Mouse (Mus musculus): ENCODE measurements around the gene Qsox2.

The Qsox2 gene

DNA sequence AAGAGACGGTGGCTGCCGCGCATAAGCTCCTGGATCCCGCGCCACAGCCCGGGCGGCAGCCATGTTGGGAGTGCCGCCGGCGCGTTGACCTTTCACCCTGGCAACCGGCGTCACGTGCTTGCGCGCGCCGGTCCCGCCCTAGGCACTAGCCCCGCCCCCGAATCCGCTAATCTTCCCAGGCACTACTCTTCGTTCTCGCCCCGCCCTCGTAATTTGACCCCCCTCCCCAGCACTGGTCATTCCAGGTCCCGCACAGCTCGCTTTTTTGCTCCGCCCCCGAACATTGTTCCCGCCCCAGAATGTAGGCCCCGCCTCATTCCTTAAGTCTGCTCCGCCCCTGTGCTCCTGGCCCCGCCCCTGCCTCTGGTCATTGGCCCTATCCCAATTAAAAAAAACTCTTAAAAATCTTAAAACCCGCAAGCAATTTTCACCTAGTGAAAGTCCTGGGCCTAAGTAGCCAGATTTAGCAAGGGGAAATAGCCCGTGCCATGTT lies at the start of gene Qsox2:
Gene Qsox2 (minus strand): TSS at position 236 of the 493 bp plus-strand sequence.
- DNase-seq, result peak; percentile 93 to 95

DNA sequence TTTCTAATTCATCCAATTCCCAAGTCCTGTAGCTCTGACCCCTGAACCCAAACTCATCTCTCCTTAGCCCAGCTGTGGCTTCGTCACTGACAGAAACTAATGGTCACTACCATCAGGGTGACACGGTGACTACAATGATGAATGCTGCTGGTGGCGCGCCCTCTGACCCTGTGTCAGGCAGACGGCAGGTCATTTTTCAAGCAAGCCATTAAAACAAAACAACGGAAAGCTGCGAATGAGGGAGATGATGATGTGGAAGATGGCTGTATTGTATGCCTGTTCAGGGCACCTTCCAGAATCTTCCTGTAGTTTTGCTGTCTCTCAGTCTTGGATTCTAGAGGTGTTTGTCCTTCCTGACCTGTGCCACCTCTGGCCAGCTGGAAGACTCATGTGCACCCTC lies 49.1 kb upstream of the Qsox2 start:
- DNase-seq, result no peak

DNA sequence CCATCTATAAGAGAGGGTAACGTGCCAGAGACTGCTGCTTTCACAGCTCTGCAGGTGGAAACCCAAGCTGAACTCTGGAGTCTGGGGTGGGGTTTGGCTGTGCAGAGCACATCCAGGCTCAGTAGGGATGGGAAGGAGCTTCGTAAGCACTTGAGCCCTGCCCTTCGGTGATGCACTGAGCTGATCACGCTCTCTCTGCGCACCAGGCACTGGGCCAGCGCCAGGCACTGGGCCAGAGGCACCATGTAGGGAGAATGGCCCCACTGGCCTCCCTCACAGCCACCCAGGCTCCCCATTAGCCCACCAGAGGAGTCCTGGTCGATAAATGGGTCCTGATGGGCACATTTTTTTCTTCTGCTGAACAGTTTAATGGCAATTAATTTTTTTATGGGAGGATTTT lies 48.5 kb upstream of the Qsox2 start:
- peak; percentile 83 to 88 for DNase-seq

DNA sequence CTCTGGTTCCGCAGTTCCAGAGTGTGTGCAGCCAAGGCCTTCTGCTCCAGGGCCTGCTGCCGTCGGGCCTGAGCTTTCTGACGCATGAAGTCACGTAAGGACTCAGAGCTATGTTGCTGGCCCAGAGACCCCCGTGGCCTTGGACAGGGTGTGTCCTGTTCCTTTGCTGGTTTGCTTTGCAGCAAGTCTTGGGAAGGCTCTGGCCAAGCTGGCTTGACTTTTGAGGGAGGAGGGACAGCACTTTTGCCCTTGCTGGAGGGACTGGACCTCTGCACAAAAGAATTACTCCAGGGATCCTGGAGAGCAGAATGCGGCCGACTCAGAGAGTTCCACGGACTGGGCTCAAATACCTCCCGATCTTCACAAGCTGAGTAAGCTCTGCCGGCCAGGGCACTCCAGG lies 43.3 kb upstream of the Qsox2 start:
- no peak for DNase-seq

DNA sequence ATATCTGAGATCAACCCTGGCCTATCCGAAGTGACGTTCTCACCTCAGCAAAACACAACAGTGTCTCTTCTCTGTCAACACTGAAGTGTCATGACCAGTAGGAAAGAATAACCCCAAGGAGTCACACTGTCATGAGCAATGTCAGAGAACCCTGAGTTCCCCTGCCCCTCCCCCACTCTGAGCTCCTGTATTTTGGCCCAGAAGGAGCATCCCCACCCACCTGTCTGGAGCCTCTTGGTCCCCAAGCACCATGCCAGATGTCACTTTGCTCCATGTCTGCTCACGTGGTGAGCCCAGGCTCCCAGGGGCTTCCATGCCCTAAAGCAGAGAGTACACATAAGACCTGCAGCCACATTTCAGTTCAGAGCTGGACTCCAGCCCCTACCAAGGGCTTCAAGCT lies 42.4 kb upstream of the Qsox2 start:
- DNase-seq, result peak in 1 of 2 experiments; percentile 39

DNA sequence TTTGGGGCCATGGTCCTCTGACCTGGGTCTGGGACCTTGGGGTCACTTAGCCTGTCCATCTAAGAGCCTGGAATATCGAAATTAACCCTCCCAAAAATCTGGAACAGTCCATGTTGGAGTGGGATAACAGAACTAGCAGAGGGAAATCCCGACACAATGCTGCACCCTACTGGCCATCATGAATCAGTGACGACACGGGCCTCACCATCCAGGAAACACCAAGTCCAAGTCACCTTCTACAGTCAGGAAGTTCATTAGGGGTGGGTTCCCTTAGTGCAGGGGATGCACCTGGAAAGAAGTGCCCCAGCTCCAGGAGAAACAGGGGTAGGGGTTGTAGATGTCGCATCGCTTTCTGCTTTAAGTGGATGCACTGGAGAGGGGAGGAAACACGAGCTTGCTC lies 36.3 kb upstream of the Qsox2 start:
- DNase-seq, result peak; percentile 89

DNA sequence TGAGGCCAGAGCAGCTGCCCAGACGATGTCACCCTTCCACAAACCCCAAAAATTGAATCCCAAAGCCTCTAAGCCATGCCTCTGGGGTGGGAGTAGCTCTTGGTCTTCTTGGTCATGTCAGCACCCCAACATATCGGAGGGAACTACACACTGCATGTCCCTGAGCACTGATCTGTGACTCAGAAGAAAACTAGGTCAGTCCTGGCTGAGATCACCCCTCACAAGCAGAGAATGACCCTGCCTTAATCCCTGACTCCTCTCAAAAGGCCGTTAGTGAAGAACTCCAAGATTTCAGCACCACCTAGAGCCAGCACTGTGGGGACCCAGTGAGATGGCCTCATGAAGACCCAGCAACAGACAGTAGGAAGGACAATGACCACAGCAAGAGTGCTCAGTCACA lies 30.9 kb upstream of the Qsox2 start:
- DNase-seq, result no peak

DNA sequence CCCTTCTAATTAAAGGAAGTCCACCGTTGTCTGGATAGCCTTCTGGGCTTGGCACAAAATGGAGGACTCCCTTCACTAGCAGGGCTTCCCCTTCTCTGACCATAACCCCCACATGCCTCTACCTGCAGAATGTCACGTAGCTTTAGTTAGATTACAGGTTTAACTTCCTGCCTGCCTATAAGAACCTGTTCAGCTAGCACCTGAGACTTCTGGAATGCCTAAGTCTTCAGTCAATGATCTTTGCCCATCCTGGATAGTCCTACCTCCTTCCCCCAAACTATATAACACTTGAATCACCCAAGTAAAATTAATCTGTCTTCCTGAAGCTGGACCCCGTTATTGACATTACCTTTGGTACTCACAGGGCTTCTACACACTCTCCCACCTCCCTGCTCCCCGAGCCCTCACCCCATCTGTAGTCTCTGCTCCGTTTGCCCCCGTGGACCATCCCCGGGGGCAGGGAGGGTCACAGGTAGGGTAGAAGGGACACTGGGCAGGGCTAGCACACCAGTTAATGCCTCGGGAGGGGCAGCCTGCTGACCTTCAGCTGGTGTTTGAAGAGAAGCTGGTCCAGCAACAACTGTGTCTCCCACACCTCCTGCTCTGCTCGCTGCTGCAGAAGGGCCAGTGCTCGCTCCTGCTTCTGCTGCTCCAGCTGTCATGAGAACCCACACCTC lies 28.9 kb upstream of the Qsox2 start:
- DNase-seq, result no peak

DNA sequence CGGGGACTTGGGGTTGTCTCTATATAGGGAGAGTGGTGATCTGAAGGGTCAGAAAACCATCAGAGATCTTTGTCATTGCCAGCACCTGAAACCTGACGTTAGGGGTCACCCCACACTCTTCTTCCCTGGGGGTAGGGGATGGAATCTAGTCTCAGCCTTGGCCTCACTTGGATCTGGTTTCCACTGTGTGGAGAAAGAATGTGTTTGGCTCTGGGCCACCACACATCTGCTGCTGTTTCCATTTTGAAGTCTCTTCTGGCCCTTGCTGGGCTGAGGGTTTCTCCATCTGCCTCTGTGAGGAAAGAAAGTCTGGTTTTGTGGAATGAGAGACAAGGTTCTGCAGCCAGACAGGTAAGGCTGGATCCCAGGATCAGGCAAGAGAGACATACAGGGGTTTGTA lies 27.8 kb upstream of the Qsox2 start:
- DNase-seq, result no peak

DNA sequence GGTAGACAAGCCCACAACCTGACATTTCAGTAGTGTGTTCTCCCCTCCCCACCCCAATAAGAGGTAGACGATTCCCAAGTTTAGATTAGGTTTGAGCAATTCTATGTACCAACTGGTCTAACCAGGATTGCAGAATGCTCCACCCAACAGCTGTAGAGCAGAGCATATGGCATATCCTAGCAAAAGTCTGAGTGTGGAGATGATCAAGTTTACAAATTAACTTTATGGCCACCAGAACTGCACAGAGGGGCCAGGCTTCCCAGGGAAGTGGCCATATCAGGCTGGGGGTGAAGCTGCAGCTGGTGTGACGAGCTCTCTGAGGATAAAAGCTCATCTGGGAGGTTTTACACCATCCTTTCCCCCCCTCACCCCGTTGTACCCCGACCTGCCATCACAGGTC lies 27.3 kb upstream of the Qsox2 start:
- no peak for DNase-seq

DNA sequence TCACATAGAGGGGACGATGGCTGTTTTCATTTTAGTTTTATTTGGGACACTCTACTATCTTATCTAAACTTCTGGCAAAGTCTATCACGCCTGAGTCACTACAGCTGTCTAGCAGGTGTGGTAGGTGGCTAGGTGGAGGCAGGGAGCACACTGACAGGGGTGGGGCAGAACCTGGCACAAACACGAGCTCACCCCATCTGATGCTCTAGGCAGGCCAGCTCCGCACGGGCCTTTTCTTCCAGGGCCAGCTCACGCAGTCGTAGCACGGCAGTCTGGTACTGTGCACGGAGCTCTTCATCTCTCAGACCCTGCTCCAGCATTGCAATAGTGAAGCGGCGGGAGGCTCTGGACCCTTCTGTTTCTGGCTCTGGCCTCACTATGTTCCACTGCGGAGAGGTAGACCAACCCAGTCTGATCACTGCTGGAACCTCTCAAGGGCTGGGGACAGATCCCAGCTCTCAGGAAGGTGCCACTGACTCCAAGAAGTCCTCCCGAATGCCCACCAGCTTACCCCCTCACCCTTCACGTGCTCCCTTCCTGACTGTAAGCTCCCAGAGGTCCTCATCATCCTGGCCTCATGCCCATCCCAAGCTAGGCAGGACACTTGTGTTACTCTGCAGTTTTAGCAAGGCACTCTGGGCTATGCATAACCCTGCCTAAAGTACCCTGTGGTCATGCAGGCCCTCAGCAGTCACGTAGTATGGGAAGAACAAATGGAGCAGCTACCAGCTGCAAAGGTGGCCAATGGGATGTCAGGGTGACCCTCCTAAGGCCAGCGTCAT lies 20.2 kb upstream of the Qsox2 start:
- DNase-seq, result no peak

DNA sequence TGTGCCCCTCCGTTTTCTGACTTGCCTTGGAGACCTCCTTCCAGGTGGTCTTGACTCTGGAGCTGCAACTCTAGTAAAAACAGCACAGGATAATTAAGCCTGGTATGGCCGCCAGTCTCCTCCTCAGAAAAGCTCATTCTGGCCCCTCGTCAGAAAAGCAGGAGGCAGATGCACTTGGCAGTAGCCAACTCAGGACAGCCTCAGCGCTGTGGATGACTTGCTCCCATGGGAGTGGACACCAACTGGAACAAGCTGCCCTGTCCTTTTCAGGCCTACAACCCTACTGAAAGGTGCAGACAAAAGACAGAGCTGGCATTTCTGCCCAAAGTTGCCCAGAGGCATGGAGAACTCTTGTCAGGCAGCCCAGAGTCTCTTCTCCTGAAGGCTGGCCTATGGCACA lies 17.5 kb upstream of the Qsox2 start:
- peak; percentile 59 to 63 for DNase-seq

DNA sequence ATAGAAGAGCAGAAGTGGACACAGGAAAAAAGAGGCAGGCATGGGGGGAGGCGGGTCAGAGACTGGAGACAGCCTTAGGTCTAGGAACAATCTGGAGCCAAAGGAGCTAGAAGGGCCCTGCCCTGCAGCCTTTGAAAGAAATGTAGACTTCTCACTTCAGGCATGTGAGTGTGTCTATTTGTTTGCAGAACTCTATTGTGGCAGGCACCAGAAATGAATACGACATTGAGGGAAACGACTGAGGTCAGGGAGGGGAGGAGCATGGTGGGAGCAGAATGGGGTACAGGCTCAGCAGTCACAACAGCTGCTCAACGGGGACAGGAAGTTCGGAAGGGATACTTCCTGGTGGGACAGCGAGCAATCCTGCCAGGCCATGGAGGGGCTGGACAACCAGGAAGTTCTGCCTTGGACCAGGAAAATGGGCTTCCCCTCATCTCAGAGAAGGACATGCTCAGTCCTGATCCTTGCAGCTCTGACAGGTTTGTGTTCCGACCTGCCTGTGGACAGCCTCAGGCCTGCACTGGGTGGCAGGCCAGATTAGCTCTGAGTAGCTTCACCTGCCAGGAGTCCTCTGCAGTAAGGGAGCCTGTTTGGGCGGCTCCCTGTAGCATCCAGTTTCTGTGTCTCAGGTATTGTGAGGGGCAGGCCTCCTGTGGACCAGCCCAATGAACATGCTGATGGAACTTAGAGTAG lies 15.3 kb upstream of the Qsox2 start:
- DNase-seq, result no peak

DNA sequence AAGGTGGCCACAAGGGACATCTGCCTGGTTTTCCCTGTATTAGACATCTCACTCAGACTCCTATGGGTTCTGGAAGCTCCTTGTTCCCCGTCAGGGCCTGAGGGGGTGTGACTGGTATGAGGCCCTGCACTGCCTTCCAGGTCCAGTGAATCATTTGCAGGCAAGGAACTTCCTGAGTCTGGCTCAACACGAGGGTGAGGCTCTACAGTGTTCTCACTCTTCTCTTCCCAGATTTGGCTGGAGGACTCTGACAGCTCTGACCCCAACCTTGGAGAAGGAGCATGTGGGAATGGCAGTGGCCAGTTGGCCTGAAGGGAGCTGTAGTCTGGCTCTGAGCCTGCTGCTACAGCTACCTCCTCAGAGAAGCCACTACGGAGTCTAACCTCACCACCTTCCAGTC lies 10.2 kb upstream of the Qsox2 start:
- DNase-seq, result peak; percentile 21 to 33

DNA sequence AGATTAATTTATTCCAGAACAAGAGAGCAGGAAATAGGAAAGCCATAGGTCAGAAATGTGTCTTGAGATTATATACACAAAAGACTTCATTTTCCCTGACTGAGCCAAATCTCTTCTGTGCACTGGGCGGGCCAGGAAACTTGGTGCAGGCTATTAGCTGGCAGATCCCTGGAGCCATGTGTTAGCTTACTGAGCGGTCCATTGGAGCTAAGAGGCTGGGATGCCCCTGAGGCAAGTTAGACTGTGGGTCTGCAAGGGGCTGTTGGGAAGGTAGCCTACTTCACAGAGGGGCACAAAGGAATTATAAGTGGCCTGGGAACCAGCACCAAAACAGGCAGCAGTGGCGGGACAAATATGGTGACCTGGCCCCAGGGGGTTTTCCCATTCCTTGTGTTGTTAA lies 3.5 kb upstream of the Qsox2 start:
- DNase-seq, result no peak

DNA sequence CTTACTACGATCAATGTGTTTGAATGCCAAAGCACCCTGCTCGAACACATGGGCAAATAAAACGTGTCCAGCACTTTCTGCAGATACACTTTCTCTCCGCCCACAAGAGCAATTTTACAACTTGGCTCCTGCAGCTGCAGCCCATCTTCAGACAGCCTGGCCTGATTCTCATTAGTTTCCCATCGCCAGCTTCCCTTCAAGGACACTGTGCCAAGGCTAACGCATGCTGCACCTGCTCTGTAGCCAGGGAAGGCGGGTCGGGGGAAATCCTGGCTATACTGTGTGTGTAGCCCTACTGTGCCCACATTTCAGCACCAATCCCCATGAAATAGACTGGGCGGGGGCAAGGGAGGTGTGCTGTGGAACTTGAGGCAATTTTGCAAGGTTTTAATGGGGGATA lies 3.0 kb upstream of the Qsox2 start:
- DNase-seq, result peak; percentile 61 to 67

DNA sequence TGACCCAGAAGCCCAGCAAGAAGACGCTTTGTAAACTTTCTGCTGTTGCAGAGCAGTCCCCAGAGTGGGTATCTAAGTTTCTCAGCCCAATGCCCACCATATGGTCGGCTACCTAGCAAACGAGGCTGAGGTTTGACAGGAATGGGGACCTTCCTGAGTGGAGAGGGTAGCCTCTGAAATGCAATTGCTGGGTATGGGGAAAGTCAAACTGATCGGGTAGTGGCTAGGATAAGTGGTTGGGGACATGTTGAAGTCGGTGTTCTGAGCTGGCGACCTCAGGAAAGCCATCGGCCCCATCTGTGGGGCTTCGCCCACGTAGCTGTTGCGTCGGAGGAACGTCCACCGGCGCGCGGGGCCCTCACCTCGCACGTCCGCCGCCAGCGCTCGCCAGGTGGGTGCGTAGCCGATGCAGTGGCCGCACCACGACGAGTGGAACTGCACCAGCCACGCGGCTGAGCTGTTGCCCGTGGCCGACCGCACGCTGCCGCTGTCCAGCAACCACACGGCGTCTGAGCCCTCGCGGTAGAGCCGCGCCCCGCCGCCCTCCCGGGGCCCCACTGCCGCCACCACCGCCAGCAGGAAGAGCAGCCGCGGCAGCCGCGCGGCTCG lies 540 bp downstream of the Qsox2 start:
- peak in 1 of 2 experiments; percentile 68 for DNase-seq

DNA sequence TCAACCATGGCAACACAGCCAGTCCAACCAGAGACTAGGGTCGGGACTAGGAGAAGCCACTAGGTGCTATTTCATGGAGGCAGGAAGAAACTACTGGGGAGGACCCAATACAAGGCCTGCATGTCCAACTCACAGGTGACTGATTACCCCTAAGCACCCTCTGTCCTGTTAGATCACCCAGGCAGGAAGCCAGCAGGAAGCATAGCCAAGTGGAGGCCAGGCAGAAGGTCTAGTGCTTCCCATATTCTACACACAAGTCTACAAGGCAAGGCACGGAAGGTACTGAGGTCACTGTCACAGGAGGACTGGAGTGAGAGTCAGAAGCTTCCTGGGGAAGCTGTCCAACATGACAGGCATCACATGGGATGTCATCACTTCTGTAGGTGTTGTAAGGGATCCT lies 2.6 kb downstream of the Qsox2 start:
- no peak for DNase-seq

DNA sequence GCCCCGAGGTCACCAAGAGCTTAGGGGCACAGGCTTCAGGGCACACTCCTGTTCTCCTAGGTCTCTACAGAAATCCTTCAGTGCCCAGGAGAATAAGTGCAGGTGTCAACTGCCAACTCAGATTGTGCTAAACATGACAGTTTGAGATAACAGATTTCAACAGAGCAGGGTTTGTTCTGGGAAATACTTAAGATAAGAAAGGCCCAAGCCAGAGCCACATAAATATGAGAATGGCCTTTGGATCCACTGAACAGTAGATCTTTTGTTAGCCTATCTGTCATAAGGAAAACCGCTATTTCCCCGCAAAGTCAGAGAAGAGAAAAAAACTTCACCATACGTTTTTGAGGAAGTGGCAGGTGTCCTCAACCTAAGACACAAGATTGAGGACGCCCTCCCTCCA lies 3.1 kb downstream of the Qsox2 start:
- no peak for DNase-seq

DNA sequence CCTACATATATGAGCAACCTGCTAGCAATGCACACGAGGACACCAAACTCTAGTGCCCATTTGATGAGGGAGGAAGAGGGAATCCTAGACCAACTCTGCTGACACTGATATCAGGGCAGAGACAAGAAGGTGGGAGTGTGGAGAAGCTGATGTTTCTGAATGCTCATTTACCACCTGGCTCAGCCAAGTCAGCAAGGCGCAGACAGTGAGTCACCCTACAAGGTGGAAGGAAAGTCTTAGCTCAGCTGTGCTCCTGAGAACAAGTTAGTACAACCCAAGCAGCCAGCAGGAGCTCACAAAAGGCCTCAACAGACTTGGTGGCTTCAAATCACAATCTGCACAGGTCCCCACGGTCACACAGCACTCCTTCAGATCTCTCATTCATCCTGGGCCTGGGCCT lies 6.0 kb downstream of the Qsox2 start:
- DNase-seq, result no peak

DNA sequence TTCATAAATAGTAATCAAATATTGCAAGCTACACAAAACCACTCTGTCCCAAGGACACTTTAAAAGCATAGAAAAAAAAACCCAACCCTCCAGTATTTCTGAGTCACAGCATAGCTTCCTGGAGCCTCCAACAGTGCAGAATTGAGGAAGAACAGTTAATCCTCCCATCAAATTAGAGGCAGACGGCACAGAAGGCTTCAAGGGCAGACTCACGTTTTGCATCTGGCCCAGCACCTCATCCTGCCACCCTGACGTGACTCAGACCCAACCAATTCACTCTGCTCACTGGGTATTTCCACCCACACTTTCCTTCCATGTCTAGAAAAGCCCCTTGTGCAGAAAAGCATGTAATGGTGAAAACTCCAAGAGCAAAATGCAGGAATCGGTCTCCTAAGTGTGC lies 7.1 kb downstream of the Qsox2 start:
- no peak for DNase-seq

DNA sequence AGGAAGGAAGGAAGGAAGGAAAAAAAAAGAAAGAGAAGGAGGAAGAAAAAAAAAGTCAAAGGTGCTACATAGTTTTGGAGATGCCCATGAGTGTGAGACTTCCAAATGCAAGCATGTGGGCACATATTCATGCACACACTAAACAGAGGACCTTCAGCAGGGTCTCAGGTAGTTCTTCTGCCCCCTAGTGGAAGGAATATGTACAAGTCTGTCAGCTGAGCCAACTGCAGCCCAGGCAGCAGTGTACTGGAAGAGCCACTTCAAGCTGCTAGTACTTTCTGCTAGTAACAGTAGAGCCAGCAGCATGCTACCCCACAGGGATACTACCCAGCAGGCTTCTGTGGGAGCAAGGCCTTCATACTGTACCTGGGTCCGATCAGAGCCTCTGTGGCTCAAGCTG lies 9.5 kb downstream of the Qsox2 start:
- peak; percentile 70 to 82 for DNase-seq

DNA sequence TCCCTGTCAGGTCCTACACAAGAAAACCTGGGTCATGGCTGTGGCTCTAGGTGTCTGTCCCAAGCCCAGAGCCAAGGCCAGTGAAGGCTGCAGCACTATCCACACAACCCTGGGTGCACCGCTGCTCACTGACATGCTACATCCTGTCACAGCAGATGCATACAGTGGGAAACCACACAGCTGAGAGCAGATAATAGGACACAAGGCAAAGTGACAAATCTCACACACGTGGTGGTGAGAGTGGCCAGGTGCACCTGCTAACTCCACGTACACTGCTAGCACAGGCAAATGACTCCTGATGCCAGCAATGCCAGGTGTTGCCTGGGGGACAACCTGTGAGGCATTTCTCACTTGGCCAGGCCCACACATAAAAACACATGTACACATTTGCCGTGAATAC lies 12.1 kb downstream of the Qsox2 start:
- no peak for DNase-seq

Data from cerebellum, postnatal 14 days (tissue).